Mouse (Mus musculus) cortical plate, adult 2 months (tissue): Measurements from ENCODE around the gene Hdc. TPM values are rescaled to one million over a fixed set of nuclear protein-coding genes. Genes with fewer than 3 reads are reported as not detected.
A peak's percentile ranks its signal among the peaks of the same experiment; 100 is the strongest.

ENCODE experiments used
- H3K27ac ChIP-seq: fragments of 200-500 bp; 2 replicates; pipeline ENCODE4 v1.5.1; 2012; ENCODE audit warnings: low read length, control low read depth, inconsistent platforms; ENCODE audit not compliant: insufficient read depth
- H3K4me1 ChIP-seq: fragments of 200-500 bp; 2 replicates; pipeline ENCODE4 v1.6.1; 2011; ENCODE audit warnings: low read length; ENCODE audit not compliant: control insufficient read depth, insufficient read depth
- H3K4me3 ChIP-seq: fragments of 200-500 bp; 2 replicates; pipeline ENCODE4 v1.5.1; 2011; ENCODE audit warnings: mild to moderate bottlenecking, low read length, control low read depth; ENCODE audit not compliant: insufficient read depth
- CTCF ChIP-seq: fragments of 200-500 bp; IDR thresholded peaks from 2 replicates; pipeline ENCODE4 v1.5.1; 2011; ENCODE audit warnings: mild to moderate bottlenecking, control low read depth, low read length; ENCODE audit not compliant: insufficient read depth; ENCODE audit errors: extremely low read depth
- POLR2A ChIP-seq: fragments of 200-500 bp; IDR thresholded peaks from 2 replicates; pipeline ENCODE4 v1.6.1; 2011; ENCODE audit warnings: mild to moderate bottlenecking, low read length, control low read depth; ENCODE audit not compliant: insufficient read depth; ENCODE audit errors: extremely low read depth
- polyA plus RNA-seq: library from polyadenylated mRNA; depleted of rRNA; stranded (reverse); fragments of >200 nt; gene quantifications from 2 replicates; pipeline ENCODE4 v1.2.3, GENCODE M21; 2012; rRNA removed

Hdc gene
- polyA plus RNA-seq, 1 experiment, result 1.6 TPM

GRCm38 (mm10) chr2:126560094-126560493, 59.0 kb downstream of the Hdc start:
- H3K4me3 ChIP-seq, result no peak overlapping the region

GRCm38 (mm10) chr2:126555533-126555932, 63.6 kb downstream of the Hdc start:
- Histone ChIP-seq H3K27ac (no peak overlapping the region), H3K4me1 (no peaks in the 10 kb centered on the region), H3K4me3 (no peak overlapping the region)
- TF ChIP-seq CTCF, result no peak
- TF ChIP-seq POLR2A, result no peak

More at GRCm38 (mm10) chr2:126560094-126560493, 59.0 kb downstream of the Hdc start:
- TF ChIP-seq CTCF, result no peak
- no peak for TF ChIP-seq POLR2A
- Histone ChIP-seq H3K27ac (no peak overlapping the region), H3K4me1 (no peaks in the 10 kb centered on the region)

- H3K4me1 ChIP-seq, result no peaks in the 10 kb centered on the region
Observed at GRCm38 (mm10) chr2:126553291-126553639, 65.8 kb downstream of the Hdc start.

GRCm38 (mm10) chr2:126552357-126553290, 66.5 kb downstream of the Hdc start, which contains the start of gene Slc27a2:
TSS of gene Slc27a2 (plus strand) at chr2:126552407.
- H3K27ac ChIP-seq, result no peak within 1 kb of the TSS
- H3K4me1 ChIP-seq, result no peaks in the 10 kb centered on the region
- TF ChIP-seq CTCF (no peak), POLR2A (no peak)
- H3K4me3 ChIP-seq, result peak within 1 kb of the TSS; percentile 70

More at GRCm38 (mm10) chr2:126553291-126553639, 65.8 kb downstream of the Hdc start:
- TF ChIP-seq POLR2A (no peak), CTCF (no peak)
- Histone ChIP-seq H3K27ac (no peak overlapping the region), H3K4me3 (peak overlapping the region; percentile 70)

- H3K27ac ChIP-seq, result no peak overlapping the region
- no peaks in the 10 kb centered on the region for H3K4me1 ChIP-seq
- TF ChIP-seq POLR2A (no peak), CTCF (no peak)
- no peak overlapping the region for H3K4me3 ChIP-seq
Observed at GRCm38 (mm10) chr2:126551896-126552295, 67.2 kb downstream of the Hdc start.

- Histone ChIP-seq H3K4me3 (no peak overlapping the region), H3K27ac (no peak overlapping the region), H3K4me1 (no peaks in the 10 kb centered on the region)
- TF ChIP-seq POLR2A (no peak), CTCF (no peak)
Observed at GRCm38 (mm10) chr2:126551244-126551890, 67.7 kb downstream of the Hdc start.

- TF ChIP-seq POLR2A (no peak), CTCF (no peak)
- Histone ChIP-seq H3K4me1 (no peaks in the 10 kb centered on the region), H3K4me3 (no peak overlapping the region), H3K27ac (no peak overlapping the region)
Observed at GRCm38 (mm10) chr2:126549681-126550080, 69.4 kb downstream of the Hdc start.

- TF ChIP-seq CTCF (no peak), POLR2A (no peak)
- Histone ChIP-seq H3K4me1 (no peaks in the 10 kb centered on the region), H3K27ac (no peak overlapping the region), H3K4me3 (no peak overlapping the region)
Observed at GRCm38 (mm10) chr2:126546392-126546791, 72.7 kb downstream of the Hdc start.

- Histone ChIP-seq H3K27ac (no peak overlapping the region), H3K4me3 (no peak overlapping the region), H3K4me1 (no peaks in the 10 kb centered on the region)
- TF ChIP-seq CTCF (no peak), POLR2A (no peak)
Observed at GRCm38 (mm10) chr2:126545297-126545696, 73.8 kb downstream of the Hdc start.

Other genes with a start within 250 kb of the Hdc start
- gene Atp8b4, start 118.6 kb downstream of the Hdc start, polyA plus RNA-seq, result 0.04 TPM in 1 of 2 replicates, not detected in the other
- gene Slc27a2, start 66.9 kb downstream of the Hdc start, polyA plus RNA-seq, result 5.0 and 6.7 TPM in 2 replicates
- 19.6 and 20.9 TPM in 2 replicates for gene Gabpb1, start 57.0 kb upstream of the Hdc start, polyA plus RNA-seq
- 39.0 and 39.2 TPM in 2 replicates for gene Usp8, start 88.0 kb upstream of the Hdc start, polyA plus RNA-seq
- gene Usp50, start 164.2 kb upstream of the Hdc start, polyA plus RNA-seq, result 3.1 and 4.0 TPM in 2 replicates